ENCODE assay signal across 18 mouse cellular contexts in genomic region chr4:82949511-82949910, GRCm38 (mm10).
DNase-seq lines count a peak whose midpoint lies in the region; ATAC-seq and TF ChIP-seq lines count a peak whose summit lies in the region.
"Had no signal": no experiment of that assay in that cellular context is flagged by ENCODE, and none has a peak within 500 bp of the region (broad histone marks: within the 10 kb centered on the region; RNA-seq: fewer than 3 reads in every experiment).

No protein-coding gene starts in this region.

- TF ChIP-seq POLR2A in brain, embryonic 14.5 days (IDR thresholded peaks at IDR 0.05; ENCODE audit: borderline replicate concordance, extremely low read depth, insufficient read depth, insufficient read length, poor library complexity, severe bottlenecking), result no peak
- no peak for TF ChIP-seq POLR2A in limb, embryonic 14.5 days (IDR thresholded peaks at IDR 0.05; ENCODE audit: borderline replicate concordance, extremely low read depth, insufficient read depth, insufficient read length)

- H3K9me3 ChIP-seq in forebrain, postnatal 0 days (ENCODE audit: low read length), result no peaks in the 10 kb centered on the region
- no peaks in the 10 kb centered on the region for H3K9me3 ChIP-seq in limb, embryonic 14.5 days (ENCODE audit: control insufficient read depth, low read length)
- no peaks in the 10 kb centered on the region for H3K9me3 ChIP-seq in intestine, embryonic 15.5 days
- H3K9me3 ChIP-seq: embryonic facial prominence, embryonic 12.5 days; limb, embryonic 15.5 days; liver, embryonic 15.5 days; midbrain, embryonic 13.5 days had no signal

- no peaks in the 10 kb centered on the region for H3K36me3 ChIP-seq in forebrain, postnatal 0 days (ENCODE audit: insufficient read depth)
- H3K36me3 ChIP-seq in limb, embryonic 14.5 days (ENCODE audit: control insufficient read depth, insufficient read depth, low read length), result no peaks in the 10 kb centered on the region
- H3K36me3 ChIP-seq in intestine, embryonic 15.5 days, result no peaks in the 10 kb centered on the region
- H3K36me3 ChIP-seq: limb, embryonic 15.5 days; liver, embryonic 15.5 days; midbrain, embryonic 13.5 days had no signal

- 30% methylated on average over 8 of the region's 8 CpGs for WGBS in forebrain, postnatal 0 days
- 51% methylated on average over 8 of the region's 8 CpGs for WGBS in limb, embryonic 14.5 days
- 90% methylated on average over 8 of the region's 8 CpGs for WGBS in intestine, embryonic 15.5 days

- no peak overlapping the region for H3K4me3 ChIP-seq in forebrain, postnatal 0 days (ENCODE audit: low read depth, low read length)
- no peak overlapping the region for H3K4me3 ChIP-seq in limb, embryonic 14.5 days (replicated peaks; ENCODE audit: low read length)
- no peak overlapping the region for H3K4me3 ChIP-seq in intestine, embryonic 15.5 days (replicated peaks)
- H3K4me3 ChIP-seq: embryonic facial prominence, embryonic 12.5 days; limb, embryonic 15.5 days; liver, embryonic 15.5 days; midbrain, embryonic 13.5 days had no signal

- DNase-seq in gastrocnemius, adult 18-20 months (ENCODE audit: low spot score), result peak; percentile 38
- no peak for DNase-seq in gastrocnemius, postnatal 4 days (ENCODE audit: low spot score in 2 of 2)
- peak; percentile 57 for DNase-seq in brain, embryonic 14.5 days (ENCODE audit: low read depth)
- DNase-seq in forebrain, postnatal 0 days, result no peak
- DNase-seq in limb, embryonic 14.5 days (ENCODE audit: low spot score), result peak; percentile 35
- DNase-seq in natural killer cell, adult 2 months (ENCODE audit: low spot score in 2 of 2), result no peak
- DNase-seq: cerebellum, adult 2 months; cerebellum, postnatal 36 days; heart, adult 18-20 months; heart, postnatal 4 days; right cerebral cortex, postnatal 25 days had no signal

- H3K9ac ChIP-seq in forebrain, postnatal 0 days, result no peak overlapping the region
- no peak overlapping the region for H3K9ac ChIP-seq in limb, embryonic 14.5 days (ENCODE audit: low read depth, low read length, severe bottlenecking)
- no peak overlapping the region for H3K9ac ChIP-seq in intestine, embryonic 15.5 days
- H3K9ac ChIP-seq: embryonic facial prominence, embryonic 12.5 days; limb, embryonic 15.5 days; liver, embryonic 15.5 days; midbrain, embryonic 13.5 days had no signal

- no peak for ATAC-seq in forebrain, postnatal 0 days
- ATAC-seq in limb, embryonic 14.5 days (ENCODE audit: low FRiP score, low read depth), result no peak
- ATAC-seq in intestine, embryonic 15.5 days, result no peak
- ATAC-seq: intestine, postnatal 0 days; midbrain, embryonic 13.5 days had no signal

- peaks cover 9% of the 10 kb centered on the region; the same call in 1 of the 2 replicates for H3K4me1 ChIP-seq in forebrain, postnatal 0 days (ENCODE audit: insufficient read depth)
- no peaks in the 10 kb centered on the region for H3K4me1 ChIP-seq in limb, embryonic 14.5 days (ENCODE audit: control insufficient read depth, insufficient read depth, low read length)
- no peaks in the 10 kb centered on the region for H3K4me1 ChIP-seq in intestine, embryonic 15.5 days (replicated peaks)
- H3K4me1 ChIP-seq: embryonic facial prominence, embryonic 12.5 days; limb, embryonic 15.5 days; liver, embryonic 15.5 days had no signal

- peak overlapping the region; percentile 35; the same call in 1 of the 2 replicates for H3K27ac ChIP-seq in forebrain, postnatal 0 days (ENCODE audit: low read depth, low read length)
- H3K27ac ChIP-seq in limb, embryonic 14.5 days (replicated peaks; ENCODE audit: low read depth, low read length), result no peak overlapping the region
- H3K27ac ChIP-seq in intestine, embryonic 15.5 days, result no peak overlapping the region
- H3K27ac ChIP-seq: embryonic facial prominence, embryonic 12.5 days; limb, embryonic 15.5 days; liver, embryonic 15.5 days; midbrain, embryonic 13.5 days; stomach, postnatal 0 days had no signal

- no peak for TF ChIP-seq CTCF in brain, embryonic 14.5 days (IDR thresholded peaks at IDR 0.05; ENCODE audit: borderline replicate concordance, extremely low read depth, insufficient read depth, insufficient read length)
- no peak for TF ChIP-seq CTCF in forebrain, postnatal 0 days (IDR thresholded peaks at IDR 0.05; ENCODE audit: low read depth)

- H3K4me2 ChIP-seq in forebrain, postnatal 0 days (ENCODE audit: low read depth), result no peak overlapping the region
- no peak overlapping the region for H3K4me2 ChIP-seq in limb, embryonic 14.5 days (replicated peaks; ENCODE audit: low read depth, low read length, severe bottlenecking)
- no peak overlapping the region for H3K4me2 ChIP-seq in intestine, embryonic 15.5 days (replicated peaks)
- H3K4me2 ChIP-seq: embryonic facial prominence, embryonic 12.5 days; limb, embryonic 15.5 days; liver, embryonic 15.5 days; midbrain, embryonic 13.5 days had no signal

- no peaks in the 10 kb centered on the region for H3K27me3 ChIP-seq in forebrain, postnatal 0 days (ENCODE audit: insufficient read depth, low read length)
- no peaks in the 10 kb centered on the region for H3K27me3 ChIP-seq in limb, embryonic 14.5 days (ENCODE audit: control insufficient read depth, insufficient read depth, low read length)
- H3K27me3 ChIP-seq in intestine, embryonic 15.5 days (replicated peaks), result no peaks in the 10 kb centered on the region
- H3K27me3 ChIP-seq: embryonic facial prominence, embryonic 12.5 days; limb, embryonic 15.5 days; liver, embryonic 15.5 days; midbrain, embryonic 13.5 days had no signal

Comparison
In these comparisons a context has a peak if more than half of its experiments do, and no peak if none do; other contexts are left out.
1. DNase-seq: peak in gastrocnemius, adult 18-20 months (single experiment), brain, embryonic 14.5 days (single experiment) and limb, embryonic 14.5 days (single experiment); none in gastrocnemius, postnatal 4 days (0 of 2), forebrain, postnatal 0 days (single experiment) and natural killer cell, adult 2 months (0 of 2).